Mouse (Mus musculus): ENCODE results near the gene Nrf1.

Nrf1 gene

DNA sequence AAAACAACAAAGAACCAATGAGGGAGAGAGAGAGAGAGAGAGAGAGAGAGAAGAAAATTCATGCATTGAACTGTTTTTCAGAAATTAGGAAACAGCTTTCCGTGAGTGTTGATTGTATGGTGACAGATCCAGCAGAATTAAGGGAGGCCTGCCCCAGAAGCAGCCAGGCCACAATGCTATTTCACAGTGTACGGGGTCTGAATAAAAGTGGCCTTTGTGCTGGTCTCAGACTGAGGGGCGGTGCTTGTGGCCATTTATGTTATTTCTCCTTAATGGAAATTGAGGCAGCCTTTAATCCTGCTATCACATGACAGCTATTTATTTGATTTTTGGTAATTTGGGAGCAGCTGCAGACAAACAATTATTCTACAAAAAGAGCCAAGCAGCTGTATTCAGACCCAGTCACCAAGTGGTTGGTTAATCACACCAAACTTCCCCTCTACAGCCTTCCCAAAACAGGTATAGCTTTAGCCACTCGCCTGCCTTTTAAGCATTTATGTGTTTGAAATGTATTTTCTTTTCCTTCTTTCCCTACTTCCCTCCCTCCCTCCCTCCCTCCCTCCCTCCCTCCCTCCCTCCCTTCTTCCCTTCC is 31.2 kb downstream of the Nrf1 start:
- no peak for DNase-seq (ENCODE audit: low spot score in 2 of 2)

DNA sequence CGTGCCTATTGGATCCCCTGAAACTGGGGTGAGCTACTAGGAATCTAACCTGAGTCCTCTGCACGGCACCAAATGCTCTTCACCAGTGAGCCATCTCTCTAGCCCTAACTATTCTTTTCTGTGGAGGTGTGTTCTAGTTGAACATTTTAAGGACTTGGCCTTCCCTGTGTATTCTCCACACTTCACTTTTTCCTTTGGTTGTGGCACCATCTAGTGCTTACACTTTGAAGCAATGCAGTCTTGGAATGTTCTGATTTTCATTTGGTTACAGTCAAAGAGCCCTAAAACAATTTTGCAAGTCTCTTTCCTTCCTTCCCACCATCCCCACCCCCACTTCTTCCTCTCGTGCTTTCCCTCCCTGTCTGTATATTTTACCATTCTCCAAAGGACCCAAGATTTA is 33.6 kb downstream of the Nrf1 start:
- DNase-seq (ENCODE audit: low spot score in 2 of 2) = no peak

DNA sequence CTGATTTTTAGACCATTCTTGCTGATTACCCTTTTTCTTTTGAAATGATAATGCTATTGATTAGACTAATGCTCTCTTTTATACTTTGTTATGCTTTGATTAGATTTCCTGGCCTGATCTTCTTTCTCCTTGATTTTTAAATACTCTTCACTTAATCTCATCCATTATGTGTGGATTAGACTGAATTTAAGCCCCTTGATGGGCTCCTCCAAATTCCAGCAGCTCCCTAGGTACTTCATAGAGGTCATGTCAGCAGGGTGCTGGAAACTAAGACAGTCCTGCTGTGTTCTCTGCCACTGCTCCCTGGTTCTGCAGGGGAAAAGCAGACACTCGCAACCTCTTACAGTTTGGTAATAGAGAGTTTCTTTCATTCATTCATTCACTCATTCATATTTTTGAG is 35.5 kb downstream of the Nrf1 start:
- DNase-seq (ENCODE audit: low spot score in 2 of 2) = no peak

DNA sequence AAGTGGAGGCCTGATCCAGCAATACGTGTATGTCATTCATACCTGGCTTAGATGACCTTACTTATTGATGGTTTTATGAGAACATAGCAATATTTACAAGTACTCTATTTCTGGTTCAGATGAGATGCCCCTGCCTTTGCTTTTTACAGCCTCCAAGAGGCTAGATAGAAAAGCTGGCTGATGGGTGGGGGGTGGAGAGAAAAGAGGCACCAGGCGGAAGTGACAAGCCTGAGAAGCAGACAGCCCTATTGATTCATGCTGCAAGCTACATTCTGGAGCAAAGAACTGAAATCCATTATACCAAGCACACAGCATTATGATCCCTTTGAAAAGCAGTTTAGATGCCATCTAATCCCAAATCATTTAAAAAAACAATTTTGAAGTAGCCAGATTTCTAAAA is 37.6 kb downstream of the Nrf1 start:
- DNase-seq (ENCODE audit: low spot score in 2 of 2) = no peak

DNA sequence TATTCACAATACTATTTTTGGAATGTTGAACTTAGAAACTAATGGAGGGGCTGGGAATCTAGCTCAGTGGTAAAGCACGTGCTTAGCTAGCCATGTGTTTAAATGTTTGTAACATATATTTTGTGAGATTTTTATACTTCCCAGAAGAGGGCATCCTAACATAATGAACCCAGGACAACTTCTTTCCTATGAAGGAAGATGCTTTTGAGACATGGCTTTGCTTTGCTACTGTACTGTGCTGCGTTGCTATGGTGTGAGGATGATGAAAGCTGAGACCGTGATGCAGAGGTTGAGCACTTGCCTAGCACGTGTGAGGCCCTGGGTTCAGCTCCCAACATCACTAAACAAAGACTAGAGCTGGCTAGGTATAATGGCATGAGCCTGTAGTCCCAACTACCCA is 43.4 kb downstream of the Nrf1 start:
- no peak for DNase-seq (ENCODE audit: low spot score in 2 of 2)

DNA sequence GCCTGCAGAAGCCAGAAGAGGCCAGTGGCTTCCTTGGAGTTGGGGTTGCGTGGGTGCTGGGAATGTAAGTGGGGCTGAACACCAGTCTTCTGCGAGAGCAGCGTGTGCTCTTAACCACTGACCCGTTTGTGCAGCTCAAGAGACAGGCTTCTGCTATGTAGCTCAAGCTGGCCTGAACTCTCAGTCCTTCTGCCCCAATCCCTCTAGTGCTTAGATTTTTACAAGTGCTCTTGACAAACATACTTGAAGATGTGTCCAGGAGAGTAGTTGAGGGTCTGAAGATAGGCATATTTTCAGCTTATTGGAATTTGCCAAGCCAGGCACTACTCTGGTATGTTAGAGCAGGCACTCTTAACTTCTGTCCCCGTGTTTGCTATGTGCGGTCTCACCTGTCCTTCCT is 45.0 kb downstream of the Nrf1 start:
- DNase-seq (ENCODE audit: low spot score in 2 of 2) = no peak

DNA sequence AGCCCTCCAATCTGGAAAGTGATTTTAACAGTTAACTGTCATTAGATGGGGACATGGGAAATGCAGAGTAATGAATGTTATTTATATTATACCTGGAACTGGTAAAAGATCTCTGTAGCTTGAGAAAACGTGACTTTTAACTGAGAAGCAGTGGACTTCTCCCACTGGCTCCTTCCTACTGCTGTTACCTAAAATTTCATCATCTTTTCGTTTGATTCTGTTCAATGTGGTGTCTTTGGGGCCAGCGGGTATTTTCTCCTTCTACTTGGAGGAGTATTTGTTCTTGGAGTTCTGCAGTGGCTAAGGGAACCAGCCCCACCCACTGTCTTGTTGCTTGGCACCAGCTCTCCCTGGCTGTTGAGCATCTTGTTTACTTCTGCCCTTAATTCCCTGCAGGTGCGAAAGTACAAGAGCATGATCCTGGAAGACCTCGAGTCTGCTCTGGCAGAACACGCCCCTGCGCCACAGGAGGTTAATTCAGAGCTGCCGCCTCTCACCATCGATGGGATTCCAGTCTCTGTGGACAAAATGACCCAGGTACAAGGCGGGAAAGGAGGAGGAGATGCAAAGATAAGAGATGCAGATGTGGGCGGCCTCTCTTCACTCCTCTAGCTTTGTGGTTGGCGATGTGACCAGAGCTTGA is 54.1 kb downstream of the Nrf1 start:
- DNase-seq (ENCODE audit: low spot score in 2 of 2) = no peak

DNA sequence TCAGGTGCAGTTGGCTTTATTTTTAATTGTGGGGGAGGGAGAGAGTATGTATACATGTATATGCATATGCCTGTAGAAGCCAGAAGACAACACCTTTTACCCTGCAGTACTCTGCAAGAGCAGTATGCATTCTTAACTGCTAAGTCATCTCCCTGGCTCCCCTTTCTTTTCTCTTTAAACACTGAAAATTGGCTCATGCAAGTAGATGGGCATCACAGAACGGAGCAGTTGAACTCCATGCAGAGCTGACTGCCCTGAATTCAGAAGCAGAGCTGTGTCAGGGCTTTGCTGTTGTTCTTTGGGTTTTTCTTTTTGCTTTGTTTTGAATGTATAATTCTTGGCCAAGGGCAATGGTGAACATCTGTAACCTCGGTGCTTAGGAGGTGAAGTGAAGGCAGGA is 58.3 kb downstream of the Nrf1 start:
- no peak for DNase-seq (ENCODE audit: low spot score in 2 of 2)

DNA sequence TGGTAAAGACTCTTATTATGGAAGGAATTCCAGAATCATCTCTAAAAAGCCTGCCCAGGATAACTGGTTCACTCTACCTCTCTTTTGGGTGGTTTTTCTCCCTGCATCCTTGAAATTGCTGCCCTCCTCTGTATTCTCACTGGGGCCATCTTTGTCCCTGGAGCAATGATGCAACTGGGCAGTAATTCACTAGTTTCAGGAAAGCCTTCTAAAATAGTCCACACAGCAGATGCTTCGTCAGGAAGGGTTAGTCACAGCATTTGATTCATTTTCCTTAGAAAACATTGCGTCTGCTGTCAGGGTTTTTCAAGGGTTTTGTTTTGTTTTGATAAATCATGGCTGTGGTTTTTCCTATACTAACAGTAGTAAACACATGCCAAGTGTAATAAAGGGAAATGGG is 59.7 kb downstream of the Nrf1 start:
- no peak for DNase-seq (ENCODE audit: low spot score in 2 of 2)

DNA sequence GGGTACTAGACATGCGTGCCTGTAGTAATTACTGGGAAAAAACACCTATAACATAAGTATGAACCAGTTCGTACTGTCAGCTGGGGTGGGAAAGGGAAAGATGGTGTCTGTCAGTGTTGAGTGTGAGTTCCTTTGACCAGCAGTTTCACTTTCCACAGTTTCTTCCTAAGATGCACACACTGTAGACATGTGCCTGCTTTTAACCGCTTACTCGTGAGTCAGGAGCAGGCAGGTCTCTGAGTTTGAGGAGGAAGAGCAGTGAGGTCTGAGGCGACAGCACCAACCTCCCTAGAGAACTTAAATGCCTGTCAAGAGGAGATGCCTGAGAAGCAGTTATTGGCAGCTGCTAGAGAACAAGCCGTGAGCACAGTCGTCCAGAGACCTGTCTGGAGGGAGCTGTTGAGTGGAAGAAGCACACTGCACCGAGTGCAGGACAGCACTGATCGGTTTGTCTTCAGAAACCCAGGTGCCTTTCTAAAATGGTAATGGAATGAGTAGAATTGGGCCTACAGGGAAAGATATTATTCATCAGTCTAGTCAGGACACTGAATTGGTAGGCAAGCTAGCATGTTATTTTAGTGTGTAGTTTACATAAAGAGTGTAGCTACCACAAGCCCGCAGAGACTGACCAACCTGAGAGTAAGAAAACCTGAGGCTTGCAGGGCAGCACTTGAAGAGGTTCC is 62.2 kb downstream of the Nrf1 start:
- no peak for DNase-seq (ENCODE audit: low spot score in 2 of 2)

DNA sequence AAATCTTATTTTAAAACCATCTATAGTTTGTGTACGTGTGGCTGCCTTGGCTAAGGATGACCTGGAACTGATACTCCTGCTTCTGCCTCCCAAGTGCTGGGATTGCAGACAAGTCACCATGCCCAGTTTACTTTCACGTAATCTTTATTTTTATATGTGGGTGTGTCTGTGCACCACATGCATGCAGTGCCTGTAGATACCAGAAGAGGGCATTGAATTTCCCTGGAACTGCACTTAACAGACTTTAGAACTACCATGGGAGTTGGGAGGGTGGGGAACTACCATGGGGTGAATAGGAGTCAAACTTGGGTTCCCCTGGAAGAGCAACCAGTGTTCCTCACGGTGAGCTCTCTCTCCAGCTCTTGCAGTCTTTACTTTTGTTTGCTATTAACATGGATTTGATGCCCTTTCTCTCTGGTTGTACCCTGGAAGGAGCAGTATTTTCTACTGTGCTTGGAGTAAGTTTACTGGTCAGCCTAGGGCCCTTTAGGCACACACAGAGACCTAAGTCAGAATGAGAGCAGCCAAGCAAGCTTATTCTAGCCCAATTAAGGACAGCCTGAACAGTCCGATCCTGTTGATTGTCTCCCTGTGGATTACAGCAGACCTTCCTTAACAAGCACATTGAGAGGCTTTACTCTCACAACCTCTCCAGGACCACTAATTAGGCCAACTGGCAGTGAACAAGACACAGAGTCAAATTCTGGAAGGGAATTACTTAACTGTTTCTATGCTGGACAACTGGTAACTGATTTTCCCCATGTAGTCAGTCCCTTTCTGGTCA is 64.8 kb downstream of the Nrf1 start:
- no peak for DNase-seq (ENCODE audit: low spot score in 2 of 2)

DNA sequence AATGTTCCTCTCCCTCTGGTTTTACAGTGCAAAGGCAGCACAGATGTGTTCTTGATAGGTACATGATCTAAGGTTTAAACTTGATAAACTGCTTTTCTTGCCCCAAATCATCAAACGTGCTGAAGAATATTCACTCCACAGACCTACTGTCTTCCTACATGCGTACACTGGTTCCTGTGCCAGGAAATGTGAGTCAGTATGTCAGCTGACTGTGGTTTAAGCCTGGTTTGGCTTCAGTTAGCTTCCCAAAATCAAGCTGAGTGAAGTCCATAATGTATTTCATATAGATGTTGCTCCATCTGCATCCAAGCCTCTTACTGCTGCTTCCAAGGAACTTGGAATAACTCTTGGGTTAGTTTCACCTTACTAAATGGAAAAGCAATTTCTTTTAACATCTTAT is 66.3 kb downstream of the Nrf1 start:
- DNase-seq (ENCODE audit: low spot score in 2 of 2) = no peak

DNA sequence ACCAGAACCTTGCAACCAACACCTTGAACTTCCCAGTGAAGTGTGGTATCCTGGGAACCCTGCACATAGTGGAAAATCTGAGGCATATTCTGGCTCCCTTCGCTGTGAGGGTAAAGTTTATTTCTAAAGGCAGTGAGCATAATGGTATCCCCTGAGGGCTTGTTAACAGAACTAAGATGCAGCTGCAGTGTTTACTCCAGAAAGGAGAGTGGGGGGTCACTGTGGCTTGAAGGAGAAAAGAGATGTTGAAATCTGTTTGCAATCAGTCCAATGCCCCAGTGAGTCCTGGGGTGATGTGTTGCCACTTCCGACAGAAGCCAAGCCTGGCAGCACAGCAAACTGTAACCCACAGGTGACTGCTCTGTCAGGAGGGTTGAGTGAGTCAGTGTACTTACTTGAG is 73.4 kb downstream of the Nrf1 start:
- no peak for DNase-seq (ENCODE audit: low spot score in 2 of 2)

DNA sequence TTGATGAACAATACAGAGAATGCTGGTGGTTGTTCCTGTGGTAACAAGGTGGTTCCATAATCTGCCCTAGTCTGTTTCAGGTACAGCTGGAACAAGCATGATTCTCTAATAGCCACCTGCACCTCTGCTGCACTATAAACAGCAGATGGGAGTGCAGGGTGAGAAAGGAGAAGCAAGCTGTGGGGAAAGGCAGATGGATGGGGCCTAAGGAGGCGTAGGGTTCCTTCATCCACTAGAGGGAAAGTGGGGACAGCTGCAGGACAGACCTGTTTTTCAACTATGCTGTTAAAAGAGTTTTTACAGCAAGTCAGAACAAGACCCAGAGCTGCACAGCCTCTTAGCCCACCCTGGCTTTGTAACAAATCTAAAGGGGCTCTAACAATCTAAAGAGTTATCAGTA is 73.8 kb downstream of the Nrf1 start:
- no peak for DNase-seq (ENCODE audit: low spot score in 2 of 2)

DNA sequence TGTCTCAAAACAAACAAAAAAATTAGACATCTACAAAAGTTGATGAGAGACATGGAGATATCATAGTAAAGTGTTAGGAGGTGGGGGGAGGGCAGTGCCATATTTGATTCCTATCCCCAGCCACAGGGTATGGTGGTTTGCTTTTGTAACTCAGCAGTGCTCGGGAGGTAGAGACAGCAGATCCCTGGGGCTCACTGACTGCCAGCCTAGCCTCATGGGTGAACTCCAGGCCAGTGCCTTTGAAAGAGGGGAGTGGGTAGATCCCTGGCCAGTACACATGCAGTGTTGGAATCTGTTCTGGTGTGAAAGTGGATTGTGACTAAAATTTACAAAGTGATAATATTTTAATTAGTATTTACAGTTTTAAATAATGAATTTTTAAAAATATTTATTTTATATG is 75.6 kb downstream of the Nrf1 start:
- DNase-seq (ENCODE audit: low spot score in 2 of 2) = no peak

DNA sequence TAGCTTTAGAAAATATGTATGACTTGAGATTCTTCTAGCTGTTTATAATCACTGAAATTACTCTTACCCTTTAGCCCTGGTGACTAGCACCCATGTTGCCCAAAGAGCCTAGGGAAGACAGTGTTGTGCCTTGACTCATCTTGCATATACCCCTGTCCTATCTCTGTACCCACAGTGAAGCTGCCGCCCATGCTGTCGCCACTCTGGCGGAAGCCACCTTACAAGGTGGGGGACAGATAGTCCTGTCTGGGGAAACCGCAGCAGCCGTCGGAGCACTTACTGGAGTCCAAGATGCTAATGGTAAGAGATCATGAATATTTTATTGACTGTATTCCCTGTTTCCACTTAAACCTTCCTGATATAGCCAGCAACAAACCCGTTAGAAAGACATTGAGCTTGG is 78.3 kb downstream of the Nrf1 start:
- no peak for DNase-seq (ENCODE audit: low spot score in 2 of 2)

DNA sequence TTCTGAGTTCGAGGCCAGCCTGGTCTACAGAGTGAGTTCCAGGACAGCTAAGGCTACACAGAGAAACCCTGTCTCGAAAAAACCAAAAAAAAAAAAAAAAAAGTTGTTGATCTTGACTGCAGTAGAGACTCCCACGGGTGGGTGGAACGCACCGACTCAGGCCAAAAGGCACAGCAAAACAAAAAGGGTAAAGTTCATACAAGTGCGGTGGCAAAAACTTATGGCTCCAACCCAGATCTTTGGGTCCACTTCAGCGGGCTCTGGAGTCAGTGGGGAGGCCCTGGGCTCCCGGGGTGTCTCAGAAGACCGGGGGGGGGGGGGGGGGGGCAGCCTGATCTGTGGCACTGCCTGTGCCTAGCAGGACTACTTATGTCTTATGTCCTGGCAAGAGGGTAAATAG is 79.0 kb downstream of the Nrf1 start:
- DNase-seq (ENCODE audit: low spot score in 2 of 2) = no peak

DNA sequence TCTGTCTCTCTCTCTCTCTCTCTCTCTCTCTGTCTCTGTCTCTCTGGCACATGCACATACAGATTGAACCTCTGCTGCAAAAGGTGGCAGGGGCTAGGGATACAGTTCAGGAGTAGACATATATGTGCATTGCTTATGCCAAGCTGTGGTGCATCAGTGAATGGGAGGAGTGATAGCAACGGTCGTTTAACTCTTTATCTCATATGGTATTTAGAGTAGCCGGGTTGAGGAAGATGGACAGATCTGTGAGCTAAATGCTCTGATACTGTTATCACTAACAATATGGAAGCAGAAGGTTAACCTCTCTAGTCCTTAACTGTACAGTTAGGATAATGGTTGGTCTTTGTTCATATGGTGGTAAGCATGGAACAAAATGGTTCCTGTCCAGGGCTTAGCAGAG is 84.6 kb downstream of the Nrf1 start:
- DNase-seq (ENCODE audit: low spot score in 2 of 2) = no peak

DNA sequence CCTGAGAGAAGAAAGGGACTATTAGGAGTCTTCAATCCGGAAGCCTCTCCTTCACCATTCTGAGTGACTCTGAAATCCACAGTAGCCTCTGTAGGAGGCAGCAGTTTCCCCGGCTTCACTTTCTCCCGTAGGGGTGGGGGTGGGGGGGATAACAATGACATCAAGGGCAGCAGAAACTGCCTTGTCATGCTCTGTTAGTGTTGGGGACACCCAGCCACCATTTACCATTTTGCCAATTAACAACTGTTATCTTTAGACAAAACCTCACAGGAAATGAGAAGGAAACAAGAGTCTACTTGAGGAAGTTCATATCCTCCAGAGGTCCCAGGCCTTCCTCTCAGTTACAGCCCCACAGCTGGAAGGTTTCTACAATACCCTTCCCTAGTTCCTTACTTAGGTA is 87.8 kb downstream of the Nrf1 start:
- DNase-seq (ENCODE audit: low spot score in 2 of 2) = no peak

DNA sequence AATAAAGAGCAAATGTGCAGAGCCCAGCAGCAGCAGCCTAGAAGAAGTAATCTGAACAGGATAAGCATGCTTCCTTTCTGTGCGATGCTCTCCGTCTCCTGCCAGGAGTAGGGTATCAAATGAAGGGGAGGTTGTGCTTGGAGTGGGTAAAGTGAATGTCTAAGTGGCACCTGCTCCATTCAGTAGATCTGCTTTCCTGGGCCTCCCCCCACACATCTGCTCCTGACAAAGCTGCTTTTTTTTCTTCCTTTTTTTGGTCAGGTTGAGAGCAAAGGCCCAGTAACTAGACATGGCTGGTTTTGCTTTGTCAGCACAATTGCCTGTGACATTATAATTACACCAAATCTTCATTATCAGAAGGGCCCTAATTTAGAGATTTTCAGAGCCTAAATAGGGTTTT is 89.4 kb downstream of the Nrf1 start:
- DNase-seq (ENCODE audit: low spot score in 2 of 2) = no peak

DNA sequence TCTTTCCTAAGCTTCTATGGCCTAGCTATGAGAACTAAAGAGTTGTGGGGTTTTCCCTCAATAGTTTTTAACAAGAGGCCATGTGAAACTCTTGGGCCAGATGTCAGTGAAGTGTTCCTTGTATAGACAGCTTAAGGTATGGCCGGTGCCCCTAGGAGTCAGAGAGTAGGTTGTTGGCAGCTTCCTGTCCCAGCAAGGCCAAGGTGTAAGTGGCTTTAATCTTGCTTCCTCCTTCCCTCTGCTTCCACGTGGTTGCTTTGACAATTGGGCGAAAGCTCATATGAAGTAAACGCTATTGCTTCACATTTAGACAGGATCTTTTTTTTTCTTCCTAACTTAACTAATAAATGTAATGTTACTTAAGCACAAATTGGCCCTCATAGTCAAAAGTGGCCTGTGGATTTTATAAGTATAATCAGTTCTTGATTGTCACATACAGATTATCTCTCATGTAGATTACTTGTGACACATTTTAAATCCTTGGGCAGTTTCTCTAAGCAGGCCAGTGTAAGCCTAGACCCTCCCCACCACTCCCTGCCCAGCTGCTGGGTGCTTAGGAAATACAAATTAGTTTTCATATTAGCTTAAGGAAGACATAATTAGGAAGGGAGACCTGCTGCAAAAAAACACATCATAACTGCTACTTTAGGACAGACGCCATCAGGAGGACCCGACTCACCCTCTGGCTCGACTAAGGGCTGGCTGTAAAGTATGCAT is 91.7 kb downstream of the Nrf1 start:
- no peak for DNase-seq (ENCODE audit: low spot score in 2 of 2)

DNA sequence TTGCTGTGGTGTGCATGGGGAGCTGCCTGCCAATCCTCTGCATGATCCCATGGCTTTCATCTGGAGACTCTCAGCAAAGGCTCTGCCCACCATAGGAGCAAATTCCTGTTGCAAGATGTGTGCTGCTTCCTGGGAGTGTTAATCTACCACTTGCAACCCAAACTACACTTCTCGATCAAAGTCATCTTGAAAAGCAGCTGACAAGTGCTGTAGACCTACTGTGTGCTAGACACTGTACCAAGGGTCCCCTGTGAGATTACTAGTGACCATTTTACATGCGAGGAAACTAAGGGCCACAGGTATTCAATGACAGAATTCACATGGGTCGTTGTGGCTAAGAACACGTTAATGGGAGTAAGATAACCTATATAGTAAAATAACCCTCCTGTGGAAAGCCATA is 95.5 kb downstream of the Nrf1 start:
- DNase-seq (ENCODE audit: low spot score in 2 of 2) = no peak

Data from spleen, postnatal 14 days (tissue).